Mouse (Mus musculus) embryonic facial prominence, embryonic 10.5 days (tissue): ENCODE results near the gene Il6ra. TPM values are rescaled to one million over a fixed set of nuclear protein-coding genes. Genes with fewer than 3 reads are reported as not detected.

Experiments
- DNase-seq: peaks from one replicate; pipeline ENCODE4 v3.0.0-alpha.2; 2017; ENCODE audit warnings: low spot score
- H3K27ac ChIP-seq: fragments of 300-500 bp; sonication (generic); replicated peaks from 2 replicates; pipeline ENCODE4 v1.5.1; 2016; ENCODE audit warnings: mild to moderate bottlenecking
- H3K27me3 ChIP-seq: fragments of 300-500 bp; sonication (generic); replicated peaks from 2 replicates; pipeline ENCODE4 v1.6.1; 2016; ENCODE audit warnings: low read depth, mild to moderate bottlenecking; ENCODE audit not compliant: poor library complexity, severe bottlenecking
- H3K36me3 ChIP-seq: fragments of 300-500 bp; sonication (generic); replicated peaks from 2 replicates; pipeline ENCODE4 v1.6.1; 2016; ENCODE audit warnings: mild to moderate bottlenecking, moderate library complexity
- H3K4me1 ChIP-seq: fragments of 300-500 bp; sonication (generic); 2 replicates; pipeline ENCODE4 v1.6.1; 2016
- H3K4me3 ChIP-seq: fragments of 300-500 bp; sonication (generic); 2 replicates; pipeline ENCODE4 v1.5.1; 2016; ENCODE audit warnings: mild to moderate bottlenecking, moderate library complexity
- H3K9me3 ChIP-seq: fragments of 300-500 bp; sonication (generic); 2 replicates; pipeline ENCODE4 v1.6.1; 2016; ENCODE audit warnings: mild to moderate bottlenecking
- WGBS: fragments of 180-500 bp; shearing (Covaris S2); methylation state at CpG from one replicate; pipeline ENCODE4 v1.1.7; 2016; 5-methylcytosine and 5-hydroxymethylcytosine counted together
- polyA plus RNA-seq: library from polyadenylated mRNA; unstranded; fragments of >200 nt; fragmentation: Nextera tagmentation; extraction: Ambion mirVana; gene quantifications from 2 replicates; pipeline ENCODE4 v1.2.1, GENCODE M21; 2016

Gene Il6ra
- polyA plus RNA-seq, 1 experiment from 2014 or later, result 0.61 TPM

DNA sequence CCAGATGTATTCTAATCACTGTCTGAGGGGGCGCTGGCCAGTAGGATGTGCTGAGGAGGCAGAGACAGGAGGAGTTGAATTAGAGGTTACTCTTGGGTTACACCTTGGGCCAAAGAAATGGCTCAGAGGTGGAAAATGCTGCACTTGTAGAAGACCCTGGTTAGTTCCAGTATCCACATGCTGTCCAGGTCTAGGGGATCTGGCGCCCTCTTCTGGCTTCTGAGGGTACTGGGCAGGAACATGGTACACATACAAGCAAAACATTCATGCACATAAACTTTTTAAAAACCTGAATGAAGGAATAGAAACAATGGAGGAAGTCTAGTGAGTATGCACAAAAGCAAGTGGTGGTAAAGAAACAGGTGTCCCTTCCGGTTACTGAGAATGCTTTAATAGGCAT lies 55.6 kb downstream of the Il6ra start:
- no peak overlapping the region for H3K27ac ChIP-seq
- H3K9me3 ChIP-seq, result no peaks in the 10 kb centered on the region
- H3K4me1 ChIP-seq, result peaks cover 13% of the 10 kb centered on the region
- peak; percentile 39 for DNase-seq
- no peak overlapping the region for H3K4me3 ChIP-seq
- WGBS, result 85% methylated on average over 3 of the region's 3 CpGs
- no peaks in the 10 kb centered on the region for H3K36me3 ChIP-seq
- 0 out of 2 replicates have a peak, but pooled peaks cover 2% of the 10 kb centered on the region for H3K27me3 ChIP-seq

DNA sequence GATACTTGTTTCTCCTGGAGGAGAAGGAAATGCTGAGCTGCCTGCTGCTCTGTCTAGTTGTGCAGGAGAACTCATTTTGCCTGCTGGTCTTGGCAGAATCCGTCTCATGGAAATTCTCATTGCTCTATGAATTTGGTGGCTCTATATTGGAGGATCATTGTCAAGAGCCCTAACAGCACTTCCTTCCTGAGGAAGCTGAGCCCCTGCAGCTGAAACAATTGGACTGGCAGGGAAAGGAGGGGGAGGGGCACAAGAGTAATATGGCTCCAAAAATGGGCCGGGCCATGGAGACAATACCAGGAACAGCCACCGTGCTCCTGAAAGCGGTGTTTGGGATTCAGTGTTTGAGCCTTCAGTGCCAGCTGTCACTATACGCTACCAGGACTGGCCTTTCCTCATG lies 59.2 kb downstream of the Il6ra start:
- H3K9me3 ChIP-seq, result no peaks in the 10 kb centered on the region
- H3K4me1 ChIP-seq, result 0 out of 2 replicates have a peak, but pooled peaks cover 3% of the 10 kb centered on the region
- 78% methylated on average over 5 of the region's 5 CpGs for WGBS
- H3K27ac ChIP-seq, result peak overlapping the region; percentile 19; the same call in 1 of the 2 replicates
- H3K36me3 ChIP-seq, result no peaks in the 10 kb centered on the region
- no peaks in the 10 kb centered on the region for H3K27me3 ChIP-seq
- no peak overlapping the region for H3K4me3 ChIP-seq
- DNase-seq, result no peak

DNA sequence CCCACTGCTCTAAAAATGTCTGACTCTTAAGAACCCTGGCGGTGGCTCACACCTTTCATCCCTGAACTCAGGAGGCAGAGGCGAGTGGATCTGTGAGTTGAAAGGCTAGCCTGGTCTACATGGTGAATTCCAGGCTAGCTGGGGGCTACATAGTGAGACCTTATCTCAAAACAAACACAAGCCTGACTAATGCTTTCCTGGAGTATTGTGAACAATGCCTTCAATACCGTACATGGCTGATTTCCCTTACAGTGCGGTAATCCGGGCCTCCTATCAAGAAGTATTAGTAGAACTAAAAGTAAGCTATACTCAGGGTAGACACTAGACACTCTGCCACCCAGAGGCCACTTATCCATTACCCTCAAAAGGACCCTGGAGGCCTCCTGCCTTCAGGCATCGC lies 64.9 kb downstream of the Il6ra start:
- no peak for DNase-seq
- no peak overlapping the region for H3K4me3 ChIP-seq
- no peaks in the 10 kb centered on the region for H3K9me3 ChIP-seq
- H3K27me3 ChIP-seq, result no peaks in the 10 kb centered on the region
- no peaks in the 10 kb centered on the region for H3K36me3 ChIP-seq
- H3K27ac ChIP-seq, result no peak overlapping the region; the same call in 1 of the 2 replicates
- H3K4me1 ChIP-seq, result no peaks in the 10 kb centered on the region
- 87% methylated on average over 6 of the region's 6 CpGs for WGBS

DNA sequence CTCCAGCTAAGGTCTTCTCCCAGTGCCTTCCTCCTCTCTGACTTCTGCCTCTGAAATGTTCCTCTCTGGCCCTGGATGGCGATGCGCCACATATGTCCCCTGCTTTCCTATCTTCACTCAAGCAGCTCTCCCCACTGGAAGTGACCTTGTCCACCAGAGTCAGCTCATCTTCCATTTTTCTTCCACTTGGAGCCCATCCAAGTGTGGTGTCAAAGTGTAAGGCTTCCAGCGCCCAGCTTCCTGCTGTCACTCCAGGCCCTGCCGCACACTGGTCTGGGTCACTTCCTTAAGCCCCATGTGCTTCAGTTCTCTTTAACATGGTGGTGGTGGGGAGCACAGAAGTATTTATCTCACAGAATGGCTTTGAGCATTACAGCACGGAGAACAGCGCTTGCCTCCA lies 65.4 kb downstream of the Il6ra start:
- 89% methylated on average over 6 of the region's 6 CpGs for WGBS
- H3K27ac ChIP-seq, result no peak overlapping the region; the same call in 1 of the 2 replicates
- H3K27me3 ChIP-seq, result no peaks in the 10 kb centered on the region
- no peaks in the 10 kb centered on the region for H3K9me3 ChIP-seq
- H3K36me3 ChIP-seq, result no peaks in the 10 kb centered on the region
- H3K4me3 ChIP-seq, result no peak overlapping the region
- no peaks in the 10 kb centered on the region for H3K4me1 ChIP-seq
- DNase-seq, result no peak

DNA sequence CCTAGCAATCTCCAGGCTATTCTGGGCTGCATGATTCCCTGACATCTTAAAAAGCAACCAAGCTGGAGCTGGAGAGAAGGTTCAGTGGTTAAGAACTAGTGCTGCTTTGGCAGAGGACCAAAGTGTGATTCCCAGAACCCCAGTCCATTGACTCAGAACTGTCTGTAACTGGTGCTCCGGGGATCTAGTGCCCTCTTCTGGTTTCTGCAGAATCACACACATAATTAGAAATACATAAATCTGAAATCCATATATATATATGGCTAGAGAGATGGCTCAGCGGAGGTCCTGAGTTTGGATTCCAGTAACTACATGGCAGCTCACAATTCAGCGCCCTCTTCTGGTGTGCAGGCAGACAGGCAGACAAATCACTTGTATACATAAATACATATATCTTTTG lies 65.9 kb downstream of the Il6ra start:
- DNase-seq, result no peak
- no peaks in the 10 kb centered on the region for H3K27me3 ChIP-seq
- WGBS, result 83% methylated on average over 3 of the region's 3 CpGs
- no peak overlapping the region for H3K27ac ChIP-seq
- no peaks in the 10 kb centered on the region for H3K9me3 ChIP-seq
- no peak overlapping the region for H3K4me3 ChIP-seq
- no peaks in the 10 kb centered on the region for H3K36me3 ChIP-seq
- H3K4me1 ChIP-seq, result no peaks in the 10 kb centered on the region

DNA sequence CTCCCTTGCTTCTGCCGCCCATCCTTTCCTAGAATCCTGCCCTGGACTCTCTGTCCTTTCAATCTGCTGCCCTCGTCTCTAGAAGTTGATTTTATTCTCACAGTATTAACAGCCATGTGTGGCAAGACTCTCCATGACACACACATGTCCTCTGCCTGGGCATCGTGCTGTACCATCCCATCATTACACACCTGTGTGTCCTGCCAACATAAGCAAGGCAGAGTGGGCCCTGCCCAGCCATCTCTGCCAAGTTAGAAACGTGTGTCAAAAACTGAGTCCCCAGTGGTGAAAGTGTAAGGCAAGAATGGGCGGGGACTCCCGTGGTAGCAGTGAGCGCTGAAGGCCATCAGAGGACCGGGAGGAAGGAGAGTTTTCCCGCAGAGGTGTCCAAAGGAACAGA lies 67.2 kb downstream of the Il6ra start:
- H3K4me3 ChIP-seq, result no peak overlapping the region
- no peaks in the 10 kb centered on the region for H3K36me3 ChIP-seq
- H3K4me1 ChIP-seq, result no peaks in the 10 kb centered on the region
- H3K9me3 ChIP-seq, result no peaks in the 10 kb centered on the region
- no peaks in the 10 kb centered on the region for H3K27me3 ChIP-seq
- no peak for DNase-seq
- no peak overlapping the region for H3K27ac ChIP-seq
- 82% methylated on average over 9 of the region's 9 CpGs for WGBS

DNA sequence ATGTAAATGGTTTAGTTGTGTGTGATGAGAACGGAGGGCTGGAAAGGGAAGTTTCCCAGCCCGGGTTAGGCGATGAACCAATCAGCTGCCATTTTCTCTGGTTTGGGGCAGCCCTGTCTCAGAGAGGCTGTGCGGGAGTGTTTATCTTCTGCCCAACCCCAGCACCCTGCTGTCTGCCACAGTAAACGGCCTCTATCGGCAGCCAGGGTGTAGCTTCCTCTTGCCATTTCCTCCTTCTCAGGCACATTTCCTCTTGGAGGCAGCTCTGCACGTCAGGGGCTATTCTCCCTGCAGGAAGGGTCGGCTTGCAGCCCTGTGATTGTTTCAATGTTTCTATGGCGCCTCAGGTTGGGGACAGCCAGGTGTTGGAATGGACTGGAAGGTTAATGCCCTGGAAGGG lies 69.8 kb downstream of the Il6ra start:
- H3K36me3 ChIP-seq, result no peaks in the 10 kb centered on the region
- H3K27me3 ChIP-seq, result no peaks in the 10 kb centered on the region
- H3K4me1 ChIP-seq, result no peaks in the 10 kb centered on the region
- no peak overlapping the region for H3K4me3 ChIP-seq
- H3K27ac ChIP-seq, result no peak overlapping the region
- 72% methylated on average over 9 of the region's 9 CpGs for WGBS
- H3K9me3 ChIP-seq, result no peaks in the 10 kb centered on the region
- no peak for DNase-seq

DNA sequence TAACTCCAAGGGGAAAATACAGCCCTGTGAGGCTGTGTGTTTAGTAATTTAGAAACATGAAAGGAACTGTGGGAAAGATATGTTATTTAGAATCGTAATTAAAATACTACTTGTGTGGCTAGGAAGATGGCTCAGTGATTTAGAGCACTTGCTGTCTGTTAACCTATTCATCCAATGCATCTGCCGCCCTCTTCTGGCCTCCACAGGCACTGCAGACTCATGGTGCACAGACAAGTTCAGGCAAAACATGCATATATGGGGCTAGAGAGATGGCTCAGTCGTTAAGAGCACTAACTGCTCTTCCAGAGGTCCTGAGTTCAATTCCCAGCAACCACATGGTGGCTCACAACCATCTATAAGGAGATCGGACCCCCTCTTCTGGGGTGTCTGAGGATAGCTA lies 70.7 kb downstream of the Il6ra start:
- DNase-seq, result peak; percentile 46
- H3K9me3 ChIP-seq, result no peaks in the 10 kb centered on the region
- no peak overlapping the region for H3K27ac ChIP-seq
- no peaks in the 10 kb centered on the region for H3K36me3 ChIP-seq
- H3K4me3 ChIP-seq, result no peak overlapping the region
- WGBS, result 70% methylated on average over 4 of the region's 4 CpGs
- H3K27me3 ChIP-seq, result no peaks in the 10 kb centered on the region
- no peaks in the 10 kb centered on the region for H3K4me1 ChIP-seq

DNA sequence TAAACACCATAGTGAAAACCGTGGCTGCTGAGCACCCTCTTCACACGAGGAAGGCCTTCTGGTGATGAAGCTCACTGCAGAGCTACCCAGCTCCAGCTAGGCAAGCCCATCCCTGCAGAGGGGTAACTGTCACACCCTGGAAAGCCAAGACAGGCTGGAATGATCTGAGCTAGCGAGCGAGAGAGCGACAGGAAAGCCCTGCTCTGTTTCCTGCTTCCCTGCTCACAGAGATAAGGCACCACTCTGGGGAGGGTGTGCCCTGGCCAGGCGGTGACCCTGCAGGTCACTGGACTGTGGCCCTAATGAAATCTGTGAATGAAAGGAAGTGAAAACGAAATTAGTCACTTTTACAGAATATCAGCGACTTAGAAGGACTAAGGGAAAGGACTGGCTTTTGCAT lies 77.6 kb downstream of the Il6ra start:
- Histone ChIP-seq H3K36me3 (no peaks in the 10 kb centered on the region), H3K9me3 (no peaks in the 10 kb centered on the region), H3K27me3 (peaks cover 52% of the 10 kb centered on the region), H3K4me1 (peaks cover 15% of the 10 kb centered on the region), H3K4me3 (no peak overlapping the region), H3K27ac (no peak overlapping the region)
- WGBS, result 38% methylated on average over 8 of the region's 8 CpGs
- DNase-seq, result no peak

DNA sequence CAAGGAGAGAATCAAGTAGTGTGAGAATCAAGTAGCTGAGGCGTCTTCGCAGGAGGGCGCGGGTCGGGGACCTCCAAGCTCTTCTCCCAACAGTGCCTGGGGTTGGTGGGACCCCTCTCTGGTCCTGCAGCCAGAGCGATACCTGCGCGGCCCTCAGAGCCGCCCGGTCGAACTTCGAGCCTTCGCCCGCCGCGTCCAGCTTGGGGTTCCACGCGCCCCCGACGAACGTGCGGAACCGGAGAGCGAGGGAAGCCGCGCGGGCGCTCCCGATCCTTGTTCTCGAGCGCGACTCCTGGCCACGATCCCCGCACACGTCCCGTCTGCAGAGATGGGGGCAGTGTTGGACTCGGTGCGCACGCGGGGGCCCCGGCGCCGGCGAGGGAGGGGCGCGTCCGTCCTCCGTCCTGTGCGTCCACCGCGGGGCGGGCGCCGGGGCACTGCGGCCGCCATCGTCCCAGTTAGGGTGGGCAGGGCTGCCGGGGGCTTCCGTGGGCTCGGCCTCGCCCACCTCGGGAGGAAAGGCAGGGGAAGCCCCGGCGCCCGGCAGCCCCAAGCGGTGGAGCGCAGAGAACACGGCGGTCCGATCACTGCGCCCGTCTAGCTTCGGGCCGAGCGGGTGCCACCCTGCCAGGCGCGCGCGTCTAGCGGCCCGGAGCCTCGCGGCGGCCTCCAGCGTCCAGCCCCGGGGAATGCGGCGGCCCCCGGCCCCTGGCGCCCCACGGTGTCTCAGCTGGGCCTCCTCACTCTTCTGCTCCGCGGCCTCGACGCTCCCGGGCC lies 82.0 kb downstream of the Il6ra start, which contains the start of gene She:
Gene She, plus strand, starts transcription at position 556 of the 777 bp plus-strand sequence.
- H3K9me3 ChIP-seq, result 0 out of 2 replicates have a peak, but pooled peaks cover 3% of the 10 kb centered on the region
- peak; percentile 54 for DNase-seq
- 3% methylated on average over 93 of the region's 96 CpGs for WGBS
- no peaks in the 10 kb centered on the region for H3K36me3 ChIP-seq
- peaks cover 15% of the 10 kb centered on the region for H3K4me1 ChIP-seq
- H3K27ac ChIP-seq, result peak within 1 kb of the TSS; percentile 69
- H3K4me3 ChIP-seq, result peak within 1 kb of the TSS; percentile 55
- peaks cover 77% of the 10 kb centered on the region for H3K27me3 ChIP-seq

DNA sequence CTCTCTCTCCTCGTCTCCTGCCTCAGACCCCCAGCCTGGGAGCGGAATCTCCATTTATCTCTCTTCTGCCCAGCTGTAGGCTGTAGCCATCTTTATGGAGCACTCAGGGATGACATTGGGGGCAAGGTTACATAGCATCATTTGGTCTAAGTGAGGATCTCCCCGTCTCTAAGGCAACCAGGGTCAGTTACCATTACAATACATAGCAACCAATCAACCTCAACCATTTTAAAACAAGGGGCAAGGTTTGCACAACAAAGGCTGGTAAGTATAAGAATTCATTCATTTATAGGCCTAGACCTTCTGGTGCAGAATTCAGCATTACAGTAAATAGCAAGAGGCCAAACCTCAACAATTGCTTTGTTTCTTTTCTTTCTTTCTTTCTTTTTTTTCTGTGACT lies 86.7 kb downstream of the Il6ra start:
- H3K27ac ChIP-seq, result no peak overlapping the region
- peaks cover 40% of the 10 kb centered on the region for H3K27me3 ChIP-seq

DNA sequence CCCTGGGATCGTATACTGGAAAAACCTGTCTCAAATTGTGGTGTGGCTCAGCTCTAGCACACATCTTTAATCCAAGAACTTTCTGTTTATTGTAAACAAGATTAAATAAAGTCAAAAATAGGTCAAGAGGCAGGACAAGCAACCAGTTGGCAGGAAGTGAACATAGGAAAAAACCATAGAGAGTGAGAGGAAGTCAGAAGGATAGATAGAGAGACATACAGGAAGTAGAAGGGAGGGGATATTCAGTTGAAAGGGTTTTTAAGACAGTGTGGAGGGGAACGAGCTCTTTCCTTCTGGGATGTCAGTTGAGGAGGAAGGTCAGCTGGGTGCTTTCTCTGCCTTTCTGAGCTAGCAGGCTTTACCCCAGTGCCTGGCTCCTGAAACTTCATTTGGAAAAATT lies 89.4 kb downstream of the Il6ra start:
- no peak overlapping the region for H3K4me3 ChIP-seq
- DNase-seq, result no peak
- H3K27me3 ChIP-seq, result peaks cover 13% of the 10 kb centered on the region
- H3K4me1 ChIP-seq, result no peaks in the 10 kb centered on the region
- H3K27ac ChIP-seq, result no peak overlapping the region
- H3K36me3 ChIP-seq, result no peaks in the 10 kb centered on the region
- 0 out of 2 replicates have a peak, but pooled peaks cover 3% of the 10 kb centered on the region for H3K9me3 ChIP-seq
- 61% methylated on average over 2 of the region's 2 CpGs for WGBS

More for the DNA sequence above, 86.7 kb downstream of the Il6ra start:
- H3K9me3 ChIP-seq, result 0 out of 2 replicates have a peak, but pooled peaks cover 3% of the 10 kb centered on the region
- peaks cover 6% of the 10 kb centered on the region for H3K4me1 ChIP-seq
- no peaks in the 10 kb centered on the region for H3K36me3 ChIP-seq
- WGBS, result 74% methylated on average over 3 of the region's 3 CpGs
- H3K4me3 ChIP-seq, result no peak overlapping the region
- DNase-seq, result no peak
